Mouse (Mus musculus): ENCODE results near the gene Rhobtb3. TPM values are rescaled to one million over a fixed set of nuclear protein-coding genes. Genes with fewer than 3 reads are reported as not detected.

Rhobtb3 gene
- polyA plus RNA-seq, 1 experiment from 2014 or later, result 43.0 TPM

Other genes starting within 250 kb of the Rhobtb3 start
- gene Ell2, start 237.2 kb downstream of the Rhobtb3 start, polyA plus RNA-seq (2016; fragmentation: Nextera tagmentation; extraction: Ambion mirVana), result 4.6 and 5.7 TPM in 2 replicates
- 32.7 and 33.9 TPM in 2 replicates for gene Glrx, start 104.1 kb downstream of the Rhobtb3 start, polyA plus RNA-seq (2016; fragmentation: Nextera tagmentation; extraction: Ambion mirVana)
- 0.43 and 0.52 TPM in 2 replicates for gene Spata9, start 23.2 kb upstream of the Rhobtb3 start, polyA plus RNA-seq (2016; fragmentation: Nextera tagmentation; extraction: Ambion mirVana)
- 19.7 and 26.5 TPM in 2 replicates for gene Rfesd, start 74.8 kb upstream of the Rhobtb3 start, polyA plus RNA-seq (2016; fragmentation: Nextera tagmentation; extraction: Ambion mirVana)
- 0.55 and 0.60 TPM in 2 replicates for gene Gpr150, start 113.1 kb upstream of the Rhobtb3 start, polyA plus RNA-seq (2016; fragmentation: Nextera tagmentation; extraction: Ambion mirVana)
- gene Arsk, start 154.7 kb upstream of the Rhobtb3 start, polyA plus RNA-seq (2016; fragmentation: Nextera tagmentation; extraction: Ambion mirVana), result 4.1 and 6.0 TPM in 2 replicates
- gene Ttc37, start 154.8 kb upstream of the Rhobtb3 start, polyA plus RNA-seq (2016; fragmentation: Nextera tagmentation; extraction: Ambion mirVana), result 11.9 and 12.3 TPM in 2 replicates

Measured in midbrain, embryonic 10.5 days (tissue).